In the genomic region with DNA sequence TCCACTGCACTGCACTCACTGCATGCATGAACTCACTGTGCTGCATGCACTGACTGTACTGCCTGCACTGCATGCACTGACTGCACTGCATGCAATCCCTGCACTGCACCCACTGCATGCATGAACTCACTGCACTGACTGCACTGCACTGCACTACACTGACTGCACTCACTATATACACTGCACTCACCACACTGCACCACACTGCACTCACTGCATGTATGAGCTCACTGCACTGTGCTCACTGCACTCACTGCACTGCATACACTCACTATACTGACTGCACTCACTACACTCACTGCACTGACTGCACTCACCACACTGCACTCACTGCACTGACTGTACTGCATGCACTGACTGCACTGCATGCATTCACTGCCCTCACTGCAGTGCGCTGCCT, we compare ENCODE assay signal across 17 mouse cellular contexts. TPM values are rescaled to one million over a fixed set of nuclear protein-coding genes. Genes with fewer than 3 reads are reported as not detected.
DNase-seq lines count a peak whose midpoint lies in the region; ATAC-seq lines count a peak whose summit lies in the region.
"Had no signal": no experiment of that assay in that cellular context is flagged by ENCODE, and none has a peak within 500 bp of the region (broad histone marks: within the 10 kb centered on the region; RNA-seq: fewer than 3 reads in every experiment).

No protein-coding gene starts in this region.

- no peak overlapping the region for H3K4me3 ChIP-seq in hindbrain, embryonic 15.5 days
- H3K4me3 ChIP-seq in hindbrain, embryonic 10.5 days, result no peak overlapping the region
- no peak overlapping the region for H3K4me3 ChIP-seq in midbrain, embryonic 13.5 days (replicated peaks)
- H3K4me3 ChIP-seq in midbrain, embryonic 11.5 days (ENCODE audit: low read depth, low read length), result no peak overlapping the region
- no peak overlapping the region for H3K4me3 ChIP-seq in embryonic facial prominence, embryonic 13.5 days
- H3K4me3 ChIP-seq: limb, embryonic 13.5 days had no signal

- H3K9me3 ChIP-seq in hindbrain, embryonic 15.5 days, result 0 out of 2 replicates have a peak, but pooled peaks cover 4% of the 10 kb centered on the region
- peaks cover 11% of the 10 kb centered on the region for H3K9me3 ChIP-seq in hindbrain, embryonic 10.5 days
- peaks cover 8% of the 10 kb centered on the region for H3K9me3 ChIP-seq in midbrain, embryonic 13.5 days
- peaks cover 4% of the 10 kb centered on the region for H3K9me3 ChIP-seq in midbrain, embryonic 11.5 days (ENCODE audit: control insufficient read depth, low read length)
- peaks cover 11% of the 10 kb centered on the region for H3K9me3 ChIP-seq in embryonic facial prominence, embryonic 13.5 days

- H3K27me3 ChIP-seq in hindbrain, embryonic 15.5 days, result no peaks in the 10 kb centered on the region
- no peaks in the 10 kb centered on the region for H3K27me3 ChIP-seq in hindbrain, embryonic 10.5 days (ENCODE audit: insufficient read depth, poor library complexity, severe bottlenecking)
- no peaks in the 10 kb centered on the region for H3K27me3 ChIP-seq in midbrain, embryonic 13.5 days
- no peaks in the 10 kb centered on the region for H3K27me3 ChIP-seq in midbrain, embryonic 11.5 days (ENCODE audit: control insufficient read depth, insufficient read depth, low read length)
- H3K27me3 ChIP-seq in embryonic facial prominence, embryonic 13.5 days, result no peaks in the 10 kb centered on the region
- H3K27me3 ChIP-seq: limb, embryonic 13.5 days had no signal

- no peak for DNase-seq in hindbrain, embryonic 10.5 days (ENCODE audit: low spot score)
- DNase-seq in midbrain, embryonic 11.5 days (ENCODE audit: low spot score, missing footprints), result no peak
- DNase-seq in liver, result no peak
- DNase-seq: adrenal gland, postnatal 10 days; cerebellum, adult 9-10 months; heart, postnatal 36 days; lung, postnatal 10 days; right cerebral cortex, adult 18-20 months; thymus, postnatal 25 days had no signal

- no peak overlapping the region for H3K9ac ChIP-seq in hindbrain, embryonic 15.5 days
- no peak overlapping the region for H3K9ac ChIP-seq in midbrain, embryonic 13.5 days (replicated peaks)
- H3K9ac ChIP-seq in midbrain, embryonic 11.5 days (ENCODE audit: low read length), result no peak overlapping the region
- no peak overlapping the region for H3K9ac ChIP-seq in embryonic facial prominence, embryonic 13.5 days
- H3K9ac ChIP-seq: limb, embryonic 13.5 days; liver, embryonic 14.5 days had no signal

- H3K27ac ChIP-seq in hindbrain, embryonic 15.5 days (replicated peaks), result no peak overlapping the region
- H3K27ac ChIP-seq in hindbrain, embryonic 10.5 days, result no peak overlapping the region
- no peak overlapping the region for H3K27ac ChIP-seq in midbrain, embryonic 13.5 days
- H3K27ac ChIP-seq in midbrain, embryonic 11.5 days (ENCODE audit: low read depth, low read length), result no peak overlapping the region
- no peak overlapping the region for H3K27ac ChIP-seq in embryonic facial prominence, embryonic 13.5 days
- H3K27ac ChIP-seq: limb, embryonic 13.5 days; liver, embryonic 14.5 days had no signal

- no peak overlapping the region for H3K4me2 ChIP-seq in hindbrain, embryonic 15.5 days
- H3K4me2 ChIP-seq in midbrain, embryonic 13.5 days (replicated peaks), result no peak overlapping the region
- H3K4me2 ChIP-seq in midbrain, embryonic 11.5 days, result no peak overlapping the region
- H3K4me2 ChIP-seq in embryonic facial prominence, embryonic 13.5 days, result no peak overlapping the region
- H3K4me2 ChIP-seq: limb, embryonic 13.5 days had no signal

- ATAC-seq in hindbrain, embryonic 15.5 days (ENCODE audit: low FRiP score, low read depth), result peak; percentile 45; the same call in 1 of the 2 replicates
- ATAC-seq in midbrain, embryonic 13.5 days, result peak; percentile 60
- no peak for ATAC-seq in midbrain, embryonic 11.5 days (ENCODE audit: low FRiP score)
- ATAC-seq in embryonic facial prominence, embryonic 13.5 days (ENCODE audit: insufficient number of reproducible peaks, insufficient read depth, low FRiP score, low TSS enrichment, low read depth), result peak; percentile 48; the same call in 1 of the 2 replicates
- 0 out of 2 replicates have a peak, but pooled peaks have one; percentile 9 for ATAC-seq in megakaryocyte progenitor cell, adult 5-6 weeks (replicated peaks; ENCODE audit: poor library complexity)
- ATAC-seq: activated CD4-positive, CD25-positive, alpha-beta regulatory T cell, adult 4 months; intestine, embryonic 16.5 days had no signal

- 100% methylated on average over 1 of the region's 1 CpGs for WGBS in hindbrain, embryonic 15.5 days
- WGBS in hindbrain, embryonic 10.5 days, result 97% methylated on average over 1 of the region's 1 CpGs
- 100% methylated on average over 1 of the region's 1 CpGs for WGBS in midbrain, embryonic 13.5 days
- WGBS in midbrain, embryonic 11.5 days, result 92% methylated on average over 1 of the region's 1 CpGs
- WGBS in embryonic facial prominence, embryonic 13.5 days, result 95% methylated on average over 1 of the region's 1 CpGs

- H3K4me1 ChIP-seq in hindbrain, embryonic 15.5 days (replicated peaks), result no peaks in the 10 kb centered on the region
- H3K4me1 ChIP-seq in hindbrain, embryonic 10.5 days (replicated peaks), result no peaks in the 10 kb centered on the region
- H3K4me1 ChIP-seq in midbrain, embryonic 13.5 days (replicated peaks), result no peaks in the 10 kb centered on the region
- H3K4me1 ChIP-seq in midbrain, embryonic 11.5 days (ENCODE audit: control insufficient read depth, insufficient read depth, low read length), result no peaks in the 10 kb centered on the region
- H3K4me1 ChIP-seq in embryonic facial prominence, embryonic 13.5 days, result no peaks in the 10 kb centered on the region
- H3K4me1 ChIP-seq: limb, embryonic 13.5 days had no signal

- peaks cover 7% of the 10 kb centered on the region; the same call in 1 of the 2 replicates for H3K36me3 ChIP-seq in hindbrain, embryonic 15.5 days
- H3K36me3 ChIP-seq in hindbrain, embryonic 10.5 days, result peaks cover 22% of the 10 kb centered on the region
- peaks cover 21% of the 10 kb centered on the region for H3K36me3 ChIP-seq in midbrain, embryonic 13.5 days
- H3K36me3 ChIP-seq in midbrain, embryonic 11.5 days (ENCODE audit: control insufficient read depth, insufficient read depth, low read length), result no peaks in the 10 kb centered on the region
- H3K36me3 ChIP-seq in embryonic facial prominence, embryonic 13.5 days, result peaks cover 6% of the 10 kb centered on the region

RNA-seq across cellular contexts. Expression of gene Zfp326, which starts 56.0 kb away (rescaled TPM):
- polyA plus RNA-seq in hindbrain, embryonic 15.5 days (2015; fragmentation: Nextera tagmentation; extraction: Ambion mirVana), result 43.0 and 54.0 TPM in 2 replicates
- polyA plus RNA-seq in hindbrain, embryonic 10.5 days (2016; fragmentation: Nextera tagmentation; extraction: Ambion mirVana), result 40.4 and 53.6 TPM in 2 replicates
- polyA plus RNA-seq in midbrain, embryonic 13.5 days (2015; fragmentation: Nextera tagmentation; extraction: Ambion mirVana), result 58.6 and 63.1 TPM in 2 replicates
- polyA plus RNA-seq in midbrain, embryonic 11.5 days (2014; fragmentation: Nextera tagmentation; extraction: Ambion mirVana), result 43.3 and 50.6 TPM in 2 replicates
- polyA plus RNA-seq in embryonic facial prominence, embryonic 13.5 days (2015; fragmentation: Nextera tagmentation; extraction: Ambion mirVana), result 59.5 and 65.0 TPM in 2 replicates
- total RNA-seq in megakaryocyte progenitor cell, adult 5-6 weeks (2015), result 33.9 and 38.5 TPM in 2 replicates
- 26.1 and 37.4 TPM in 2 replicates for total RNA-seq in megakaryocyte progenitor cell, adult 5-6 weeks (2017)
